Mouse (Mus musculus): ENCODE data around the gene Fkbp10. TPM values are rescaled to one million over a fixed set of nuclear protein-coding genes. Genes with fewer than 3 reads are reported as not detected.

Fkbp10 gene
- total RNA-seq, 2 experiments from 2014 or later, result not detected

DNA sequence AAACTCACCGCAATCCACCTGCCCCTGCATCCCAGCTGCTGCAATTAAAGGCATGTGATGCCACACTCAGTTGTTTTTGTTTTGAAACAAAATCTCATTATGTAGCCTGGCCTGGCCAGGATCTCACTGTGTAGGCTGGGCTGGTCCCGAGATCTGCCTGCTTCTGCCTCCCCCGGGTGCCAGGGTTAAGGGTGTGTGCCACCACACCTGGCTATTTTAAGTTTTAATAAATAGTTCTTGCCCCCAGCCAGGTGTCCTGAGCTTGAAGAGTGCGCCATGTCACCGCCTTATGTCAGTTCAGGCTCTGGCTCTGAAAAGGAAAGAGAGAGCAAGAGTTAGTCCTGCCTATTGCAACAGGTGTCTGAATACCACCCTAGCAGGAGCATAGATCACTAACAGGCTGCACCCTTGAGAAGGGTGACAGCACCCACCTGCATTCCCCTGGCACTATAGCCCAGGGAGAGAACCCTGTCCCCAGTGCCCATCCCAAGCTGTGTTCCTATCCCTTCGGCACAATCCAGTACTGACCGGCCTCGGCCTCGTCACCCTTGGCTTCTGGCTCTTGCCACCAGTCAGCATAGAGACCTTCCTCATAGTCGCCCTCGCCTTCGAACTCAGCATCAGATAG, 6.5 kb upstream of the Fkbp10 start:
- ATAC-seq (replicated peaks; ENCODE audit: poor library complexity), result no peak

DNA sequence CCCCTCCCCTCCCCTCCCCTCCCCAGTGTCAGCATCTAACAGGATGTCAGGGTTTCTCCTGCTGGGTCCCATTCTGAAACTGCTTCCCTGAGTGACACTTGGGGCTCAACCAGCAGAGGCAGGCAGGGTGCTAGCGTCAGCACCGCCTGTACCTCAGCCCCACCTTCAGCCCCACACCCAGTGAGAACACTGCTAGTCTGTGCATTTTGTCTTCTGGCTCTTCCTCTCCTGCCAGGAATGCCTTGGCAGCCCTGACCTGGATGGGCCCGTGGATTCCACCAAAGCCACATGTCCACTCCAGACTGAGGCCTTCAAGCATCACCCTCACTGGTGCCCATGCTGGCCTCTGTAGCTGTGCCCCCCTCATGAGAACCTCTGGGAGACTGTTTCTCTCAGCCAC, 5.8 kb upstream of the Fkbp10 start:
- ATAC-seq (replicated peaks; ENCODE audit: poor library complexity), result no peak

DNA sequence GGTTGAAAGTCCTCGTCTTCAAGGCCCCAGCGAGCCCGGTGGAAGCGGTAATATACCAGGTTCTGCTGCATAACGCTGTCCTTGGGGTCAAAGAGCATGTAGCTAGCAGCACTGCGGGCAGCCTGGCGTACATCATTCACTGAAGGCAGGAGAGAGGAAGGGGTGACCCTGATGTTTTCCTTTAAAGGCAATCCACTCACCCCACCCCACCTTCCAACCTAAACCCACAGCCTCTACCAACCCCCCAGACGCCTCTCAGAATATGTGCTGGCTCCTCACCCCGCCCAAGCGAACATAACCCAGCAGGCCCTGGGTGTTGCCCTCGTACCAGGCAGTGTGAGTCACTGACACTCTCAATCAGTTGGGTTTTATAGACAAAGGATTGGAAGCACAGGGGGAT, 3.8 kb upstream of the Fkbp10 start:
- ATAC-seq (replicated peaks; ENCODE audit: poor library complexity), result no peak

DNA sequence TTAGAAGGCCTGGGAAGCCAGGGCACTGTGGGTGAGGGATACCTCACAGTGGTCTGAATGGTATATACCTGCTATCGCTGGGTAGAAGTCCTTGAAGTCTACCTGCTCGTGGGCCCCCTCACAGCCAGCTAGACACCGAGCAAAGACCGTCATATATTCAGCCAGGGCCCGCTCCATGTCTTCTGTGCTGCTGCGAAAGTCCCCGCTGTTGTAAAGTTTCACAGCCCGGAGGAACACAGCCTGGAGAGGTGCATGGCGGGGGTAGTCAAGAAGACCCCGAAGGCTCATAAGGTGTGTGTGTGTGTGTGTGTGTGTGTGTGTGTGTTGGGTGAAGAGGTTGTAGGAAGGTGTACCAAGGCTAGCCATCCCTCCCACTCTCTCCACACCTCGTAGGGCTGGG, 2.0 kb upstream of the Fkbp10 start:
- no peak for ATAC-seq (replicated peaks; ENCODE audit: poor library complexity)

DNA sequence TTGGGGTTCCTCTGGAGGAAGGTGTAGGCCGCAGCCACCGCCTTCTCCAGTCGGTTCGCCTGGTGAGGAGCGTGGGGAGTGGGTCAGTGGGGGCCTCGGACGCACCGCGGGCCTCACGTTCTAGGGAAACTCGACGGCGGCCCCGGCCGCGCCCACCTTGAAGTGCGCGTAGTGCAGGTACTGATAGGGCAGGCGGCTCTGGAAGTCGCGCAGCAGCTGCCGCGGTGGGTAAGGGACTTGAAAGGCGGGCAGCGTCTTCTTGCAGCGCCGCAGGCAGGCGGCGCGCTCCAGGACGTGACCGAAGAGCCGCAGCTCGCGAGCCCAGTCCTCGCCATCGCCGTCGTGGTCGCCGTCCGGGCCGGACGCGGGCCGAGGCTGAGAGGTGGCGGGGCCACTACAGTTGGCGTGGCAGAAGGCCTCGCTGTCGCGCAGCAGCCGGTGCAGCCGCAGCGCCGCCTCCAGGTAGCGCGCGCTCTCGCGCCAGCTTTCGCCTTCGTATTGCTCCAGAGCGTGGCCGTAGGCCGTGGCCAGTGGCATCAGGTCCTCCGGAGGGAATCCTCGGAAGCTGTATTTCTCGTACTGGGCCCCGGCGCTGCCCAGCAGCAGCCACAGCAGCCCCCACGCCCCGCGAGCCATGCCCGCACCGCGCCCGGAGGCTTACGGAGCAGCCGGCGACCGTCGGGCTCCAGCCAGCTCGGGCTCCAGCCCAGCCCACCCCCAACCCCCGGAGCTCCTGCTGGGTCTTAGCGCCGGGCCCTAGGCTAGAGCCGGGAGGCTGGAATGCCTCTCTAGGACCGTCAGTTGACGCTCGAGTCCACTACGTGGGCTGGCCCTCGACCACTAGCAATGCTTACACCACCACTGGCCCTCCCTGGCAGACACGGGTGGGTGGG, 1.2 kb upstream of the Fkbp10 start, which contains the start of gene P3h4:
TSS of gene P3h4 (minus strand) at position 816 of the 893 bp plus-strand sequence.
- peak; percentile 78 for ATAC-seq (replicated peaks; ENCODE audit: poor library complexity)

DNA sequence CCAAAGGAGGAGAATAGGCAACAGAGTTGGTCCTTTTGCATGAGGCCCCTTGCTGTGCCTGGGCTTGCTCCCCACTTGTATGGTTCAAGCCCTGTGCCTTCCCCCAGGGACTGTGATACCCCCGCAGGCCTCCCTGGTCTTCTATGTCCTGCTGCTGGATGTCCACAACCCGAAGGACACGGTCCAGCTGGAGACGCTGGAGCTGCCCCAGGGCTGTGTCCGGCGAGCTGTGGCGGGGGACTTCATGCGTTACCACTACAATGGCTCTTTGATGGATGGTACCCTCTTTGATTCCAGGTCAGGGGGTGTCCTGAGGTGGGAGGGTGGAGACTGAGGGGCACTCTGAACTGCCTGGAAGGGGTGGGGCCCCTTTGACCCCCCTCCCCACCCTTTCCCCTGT, 6.0 kb downstream of the Fkbp10 start:
- ATAC-seq (replicated peaks; ENCODE audit: poor library complexity), result no peak

DNA sequence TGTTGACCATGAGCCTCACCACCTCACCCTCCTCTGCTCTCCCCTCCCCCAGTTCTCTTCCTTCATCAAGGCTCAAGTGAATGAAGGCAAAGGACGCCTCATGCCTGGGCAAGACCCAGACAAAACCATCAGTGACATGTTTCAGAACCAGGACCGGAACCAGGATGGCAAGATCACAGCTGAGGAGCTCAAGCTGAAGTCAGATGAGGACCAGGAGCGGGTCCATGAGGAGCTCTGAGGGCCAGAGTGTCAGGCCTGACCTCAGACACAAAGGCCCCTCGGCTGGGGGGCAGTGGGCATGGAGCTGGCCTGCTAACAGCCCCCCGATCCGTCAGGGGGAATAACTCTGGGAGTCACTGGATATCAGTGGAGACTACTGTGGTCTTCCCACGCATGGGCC, 8.3 kb downstream of the Fkbp10 start:
- no peak for ATAC-seq (replicated peaks; ENCODE audit: poor library complexity)

DNA sequence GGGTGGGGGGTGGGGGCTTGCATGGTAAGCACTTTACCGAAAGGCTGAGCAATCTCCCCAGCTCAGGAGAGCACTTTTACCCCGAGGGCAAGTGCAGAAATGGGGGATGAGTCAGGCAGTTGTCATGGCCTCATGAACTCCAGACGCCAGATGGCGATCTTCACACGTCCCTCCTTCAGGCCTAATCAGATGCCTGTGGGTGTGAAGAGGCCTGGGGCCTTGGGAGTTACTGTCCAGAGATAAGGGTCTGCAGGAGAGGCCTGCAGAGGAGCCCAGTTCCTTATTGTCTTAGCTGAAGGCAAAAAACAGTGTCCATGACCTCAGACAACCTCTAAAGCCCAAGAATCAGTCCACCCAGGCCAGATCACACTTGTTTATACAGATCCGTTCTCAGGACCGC, 10.4 kb downstream of the Fkbp10 start:
- peak; percentile 88 for ATAC-seq (replicated peaks; ENCODE audit: poor library complexity)

DNA sequence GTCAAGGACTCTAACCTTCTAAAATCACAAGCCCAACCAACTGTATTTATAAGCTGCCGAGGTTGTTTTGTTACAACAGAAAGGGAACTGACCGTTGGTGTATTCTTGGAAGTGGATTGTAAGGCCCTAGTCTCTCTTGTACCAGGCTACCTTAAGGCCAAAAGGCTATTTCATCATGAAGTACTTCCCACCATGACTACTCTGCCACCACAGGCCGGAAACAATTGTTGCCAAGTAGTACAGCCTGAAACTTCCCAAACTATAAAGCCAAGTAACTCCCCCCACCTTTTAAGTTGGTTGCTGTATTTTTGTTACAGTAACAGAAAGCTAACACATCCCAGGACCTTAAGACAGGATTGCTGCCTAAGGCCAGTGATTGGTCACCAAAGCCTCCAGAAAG, 11.3 kb downstream of the Fkbp10 start:
- ATAC-seq (replicated peaks; ENCODE audit: poor library complexity), result peak; percentile 64

DNA sequence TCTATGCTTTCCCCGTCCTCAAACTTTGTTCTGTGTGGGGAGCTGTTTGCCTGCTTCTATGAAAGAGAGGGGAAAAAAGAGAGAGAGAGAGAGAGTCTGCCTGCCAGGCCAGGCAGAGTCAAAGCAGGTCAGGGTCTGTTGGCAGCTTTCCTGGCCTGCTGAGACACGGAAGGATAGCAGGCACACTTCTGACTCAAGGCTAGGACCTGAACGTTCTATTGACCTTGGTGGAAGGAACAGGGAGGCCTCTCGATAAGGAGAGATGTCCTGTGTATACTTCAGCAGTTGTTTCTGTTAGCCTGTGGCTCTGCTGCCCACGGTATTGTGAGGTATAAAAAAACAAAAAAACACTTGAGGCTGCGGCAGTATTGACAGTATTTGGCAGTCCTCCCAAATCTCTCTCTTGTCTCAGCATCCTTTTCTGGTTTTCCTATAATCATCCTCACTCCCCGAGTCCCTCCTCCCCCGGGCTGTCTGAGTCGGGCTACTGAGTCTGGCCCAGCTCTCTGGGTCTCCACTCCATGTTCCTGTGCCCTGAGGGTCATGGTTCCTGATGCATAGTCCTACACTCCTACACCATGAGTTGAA, 13.2 kb downstream of the Fkbp10 start:
- ATAC-seq (replicated peaks; ENCODE audit: poor library complexity), result no peak

DNA sequence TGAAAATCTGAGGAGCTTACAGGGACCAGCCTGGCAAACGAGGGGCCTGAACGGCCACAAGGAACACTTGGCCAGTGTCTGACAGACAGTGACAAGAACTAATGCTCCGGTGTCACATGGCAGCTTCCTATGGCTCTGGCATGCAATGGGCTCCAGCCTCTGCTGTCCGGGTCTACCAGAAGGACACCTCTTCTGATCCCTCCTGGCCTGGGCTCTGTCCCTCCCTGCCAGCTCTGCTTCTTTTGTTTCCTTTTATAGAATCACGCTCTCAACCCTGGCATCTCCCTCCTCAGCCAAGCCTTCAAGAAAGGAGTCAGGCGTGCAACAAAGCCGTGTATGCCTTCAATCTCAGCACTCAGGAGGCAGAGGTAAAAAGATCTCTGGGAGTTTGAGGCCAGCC, 14.6 kb downstream of the Fkbp10 start:
- ATAC-seq (replicated peaks; ENCODE audit: poor library complexity), result no peak

DNA sequence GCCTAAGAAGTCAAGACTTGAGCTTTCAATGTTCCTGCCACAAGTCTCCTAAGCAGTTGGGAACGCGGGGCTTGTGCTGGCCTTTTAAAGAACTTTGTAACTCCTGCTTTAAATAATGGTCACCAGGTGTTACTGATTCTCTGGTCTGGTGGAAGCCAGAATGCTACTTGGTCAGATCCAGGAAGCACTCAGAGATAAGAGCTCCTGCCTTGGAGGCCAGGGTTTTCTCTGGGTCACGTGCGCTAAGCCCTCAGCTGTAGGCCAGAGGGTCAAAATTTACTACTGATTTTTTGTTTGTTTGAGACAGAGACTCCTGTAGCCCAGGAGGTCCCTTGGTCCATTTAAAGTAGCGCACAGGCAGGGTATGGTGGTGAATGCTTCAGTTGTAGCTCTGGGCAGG, 16.5 kb downstream of the Fkbp10 start:
- ATAC-seq (replicated peaks; ENCODE audit: poor library complexity), result no peak

DNA sequence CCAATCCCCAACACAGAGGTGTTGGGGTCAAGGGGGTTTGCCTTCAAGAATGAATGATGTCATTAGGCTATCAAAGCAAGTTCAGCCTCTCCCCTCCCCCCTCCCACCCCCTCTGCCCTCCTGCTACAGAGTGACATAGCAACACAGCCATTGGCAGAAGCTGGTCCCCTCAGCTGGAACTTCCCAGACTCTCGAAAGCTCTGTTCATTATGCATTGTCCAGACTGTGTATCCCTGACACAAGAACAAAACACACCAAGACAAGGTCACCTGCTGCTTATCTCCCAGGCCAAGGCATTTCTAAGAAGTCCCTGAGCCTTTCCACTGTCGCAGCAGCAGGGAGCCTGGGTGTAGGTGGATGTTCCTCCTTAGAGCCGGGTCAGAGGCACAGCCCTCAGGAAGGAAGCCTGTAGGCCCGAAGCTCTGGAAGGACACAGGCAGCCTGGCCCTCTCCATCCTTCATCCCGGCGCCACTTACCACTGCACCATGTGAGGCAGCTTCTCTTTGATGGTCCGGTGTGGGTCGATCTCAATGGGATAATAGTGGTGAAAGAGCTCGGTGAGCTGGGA, 20.3 kb downstream of the Fkbp10 start:
- ATAC-seq (replicated peaks; ENCODE audit: poor library complexity), result no peak

DNA sequence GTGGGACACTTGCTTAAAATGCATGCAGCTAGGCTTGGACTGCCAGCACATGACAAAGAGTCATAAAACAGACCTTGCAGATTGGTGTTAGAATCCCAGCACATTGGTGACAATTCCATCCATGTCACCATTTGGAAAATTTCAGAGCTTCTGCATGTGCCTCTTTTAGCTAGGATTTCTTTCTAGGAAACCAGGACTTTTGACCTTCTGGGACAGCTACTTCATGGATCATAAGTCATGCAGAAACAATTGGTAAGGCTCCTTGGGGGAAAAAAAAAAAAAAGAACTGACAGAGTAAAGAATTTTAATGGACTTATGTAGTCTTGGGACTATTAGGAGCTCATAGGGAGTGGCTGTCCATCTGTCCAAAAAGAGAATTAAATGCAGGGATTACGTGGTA, 22.4 kb downstream of the Fkbp10 start:
- no peak for ATAC-seq (replicated peaks; ENCODE audit: poor library complexity)

DNA sequence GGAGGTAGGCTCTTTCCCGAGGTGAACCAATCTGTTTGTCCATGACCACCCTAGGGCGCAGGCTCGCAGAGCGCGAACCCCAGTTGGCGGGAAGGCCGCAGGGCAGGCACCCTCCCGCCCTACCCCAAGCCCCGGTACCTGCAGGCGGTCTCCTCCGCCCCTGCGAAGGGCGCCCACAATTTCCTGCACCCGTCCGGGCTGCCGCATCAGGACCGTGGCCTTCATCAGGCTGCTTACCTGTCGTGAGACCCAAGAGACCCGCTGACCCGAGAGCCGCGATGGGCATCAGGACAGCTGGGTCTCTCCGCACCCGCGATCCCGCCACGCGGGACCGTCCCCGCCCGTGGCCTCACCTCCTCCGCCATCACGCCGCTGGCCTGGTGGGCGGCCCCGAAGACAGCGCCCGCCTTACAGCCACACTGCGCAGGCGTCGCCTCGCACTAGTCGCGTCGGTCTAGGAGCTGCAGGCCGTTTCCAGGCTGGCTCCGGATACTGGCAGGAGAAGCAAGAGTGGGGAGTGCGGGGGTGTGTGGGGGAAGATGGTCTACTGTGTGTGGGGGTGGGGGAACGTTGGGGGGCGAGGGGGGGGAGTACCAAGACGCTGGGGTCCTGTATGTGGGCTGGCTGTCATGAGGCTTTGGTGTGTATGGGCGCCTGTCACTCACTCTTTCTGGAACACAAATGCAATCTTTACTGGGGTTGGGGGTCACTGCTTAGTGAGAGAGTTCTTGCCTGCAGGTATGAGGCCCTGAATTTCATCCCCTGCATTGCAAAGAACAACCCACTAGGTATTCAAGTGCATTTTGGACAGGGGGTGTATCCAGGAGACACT, 25.4 kb downstream of the Fkbp10 start:
- ATAC-seq (replicated peaks; ENCODE audit: poor library complexity), result peak; percentile 99

DNA sequence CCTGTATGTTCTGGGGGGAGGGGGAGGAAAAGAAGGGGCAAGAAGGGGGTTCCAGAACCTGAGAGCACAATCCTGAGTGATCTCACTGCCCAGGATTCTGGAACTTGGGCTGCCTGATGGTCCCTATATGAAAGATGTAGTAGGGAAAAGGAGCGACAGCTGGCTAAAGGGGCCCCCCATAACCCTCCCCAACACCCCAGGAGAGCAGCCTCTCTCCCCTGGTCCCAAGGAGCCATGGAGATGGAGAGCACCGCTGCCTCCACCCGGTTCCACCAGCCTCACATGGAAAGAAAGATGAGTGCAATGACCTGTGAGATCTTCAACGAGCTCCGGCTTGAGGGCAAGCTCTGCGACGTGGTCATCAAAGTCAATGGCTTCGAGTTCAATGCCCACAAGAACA, 26.3 kb downstream of the Fkbp10 start, which contains the start of the genes Nt5c3b and Klhl10:
TSS of gene Nt5c3b (minus strand) at position 12 of the 400 bp plus-strand sequence.
TSS of gene Klhl10 (plus strand) at position 121 of the 400 bp plus-strand sequence.
- no peak for ATAC-seq (replicated peaks; ENCODE audit: poor library complexity)

DNA sequence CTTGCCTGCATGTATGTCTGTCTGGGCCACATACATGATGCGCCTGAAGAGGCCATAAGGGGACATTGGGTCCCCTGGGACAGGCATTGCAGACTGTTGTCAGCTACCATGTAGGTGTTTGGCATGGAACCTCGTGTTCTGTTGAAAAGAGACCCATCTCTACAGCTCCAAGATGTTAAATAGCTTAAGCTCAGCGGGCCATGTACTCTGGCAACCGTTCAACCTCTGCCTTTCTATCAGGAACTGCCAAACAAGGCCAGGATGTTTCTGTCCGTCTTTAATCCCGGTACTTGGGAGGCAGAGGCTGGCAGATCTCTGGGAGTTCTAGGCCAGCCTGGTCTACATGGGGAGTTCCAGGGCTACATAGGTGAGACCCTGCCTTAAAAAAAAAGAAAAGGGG, 27.1 kb downstream of the Fkbp10 start:
- no peak for ATAC-seq (replicated peaks; ENCODE audit: poor library complexity)

DNA sequence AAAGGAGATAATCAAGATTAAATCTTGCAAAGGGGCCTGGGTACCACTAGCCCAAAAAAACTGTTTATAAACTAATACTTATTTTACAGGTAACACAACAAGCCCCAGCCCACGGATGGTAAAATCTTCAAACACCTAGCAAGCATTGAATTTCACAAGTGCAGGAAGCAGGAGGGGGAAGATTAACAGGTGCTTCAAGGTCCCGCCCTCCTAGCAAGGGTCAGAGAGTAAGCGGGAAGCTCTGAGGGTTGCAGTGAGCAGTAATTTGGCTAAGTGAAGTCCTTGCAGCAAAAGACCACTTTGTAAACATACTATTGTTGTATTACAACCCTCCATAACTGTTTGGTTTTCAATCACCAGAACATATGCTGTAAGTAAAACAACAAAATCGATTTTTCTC, 41.8 kb downstream of the Fkbp10 start:
- no peak for ATAC-seq (replicated peaks; ENCODE audit: poor library complexity)

DNA sequence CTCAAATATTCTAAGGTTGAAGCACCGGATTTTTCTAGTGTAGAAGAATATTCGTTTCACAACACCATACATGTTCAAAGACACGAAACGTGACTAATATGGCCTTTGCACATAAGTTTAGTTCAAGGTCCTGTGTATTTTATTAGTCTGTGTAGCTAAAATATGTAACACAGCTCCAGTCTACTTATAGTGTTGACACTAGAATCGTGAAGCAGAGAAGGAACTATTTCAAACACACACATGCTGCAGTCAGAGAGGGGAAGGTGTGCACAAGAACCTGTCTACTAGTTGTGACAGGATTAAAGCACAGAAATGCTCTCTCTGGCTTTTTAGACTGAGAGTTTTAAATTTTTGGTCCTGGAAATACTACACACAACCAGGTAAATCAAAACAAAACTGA, 42.2 kb downstream of the Fkbp10 start:
- no peak for ATAC-seq (replicated peaks; ENCODE audit: poor library complexity)

DNA sequence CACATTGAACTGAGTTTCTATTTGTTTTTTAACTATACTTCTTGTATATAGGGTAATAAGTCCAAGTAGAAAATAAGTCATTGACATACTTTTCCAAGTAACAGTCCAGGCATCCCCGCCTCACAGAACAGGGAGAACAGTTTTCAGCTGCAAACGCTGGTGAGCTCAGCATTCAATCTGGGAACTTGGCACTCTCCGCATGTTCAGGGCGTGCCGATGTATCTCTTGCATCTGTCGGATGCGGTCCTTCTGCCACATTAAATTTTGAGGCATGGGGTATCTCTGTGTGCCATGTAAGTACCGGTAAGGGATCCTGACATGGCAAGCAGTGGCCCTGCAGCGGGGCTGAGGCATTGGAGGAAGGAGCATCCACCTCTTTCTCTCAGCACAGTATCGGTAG, 47.2 kb downstream of the Fkbp10 start:
- no peak for ATAC-seq (replicated peaks; ENCODE audit: poor library complexity)
